Mouse (Mus musculus): ENCODE results near the gene Klrb1f.

- TF ChIP-seq CTCF (IDR thresholded peaks at IDR 0.05; ENCODE audit: borderline replicate concordance, control insufficient read depth, extremely low read depth, insufficient read depth, low read length, poor library complexity), result no peak
- no peak for TF ChIP-seq POLR2A (IDR thresholded peaks at IDR 0.05; ENCODE audit: control insufficient read depth, extremely low read depth, insufficient read depth, low read length, poor library complexity)
These were observed 44.3 kb upstream of the Klrb1f start for GRCm38 (mm10) chr6:129001392-129001791.
